Mouse (Mus musculus) myocyte (in vitro differentiated cells): ENCODE data around the gene A2ml1. TPM values are rescaled to one million over a fixed set of nuclear protein-coding genes. Genes with fewer than 3 reads are reported as not detected.

Source experiments
- H3K27me3 ChIP-seq: one replicate; pipeline ENCODE4 v1.6.1; 2011; ENCODE audit not compliant: control insufficient read depth, insufficient read depth, insufficient read length
- H3K36me3 ChIP-seq: one replicate; pipeline ENCODE4 v1.6.1; 2011; ENCODE audit not compliant: control insufficient read depth, insufficient read depth
- H3K4me2 ChIP-seq: one replicate; pipeline ENCODE4 v1.6.1; 2011; ENCODE audit warnings: low read depth, control low read depth
- H3K4me3 ChIP-seq: one replicate; pipeline ENCODE4 v1.5.1; 2011; ENCODE audit warnings: mild to moderate bottlenecking, control low read depth, moderate library complexity
- H3K79me2 ChIP-seq: one replicate; pipeline ENCODE4 v1.6.1; 2011; ENCODE audit not compliant: control insufficient read depth, insufficient read depth
- H3ac ChIP-seq: one replicate; pipeline ENCODE4 v1.6.1; 2011; ENCODE audit not compliant: control insufficient read depth, insufficient read length
- CEBPB ChIP-seq: IDR thresholded peaks from 2 replicates; pipeline ENCODE4 v1.6.1; 2011; ENCODE audit warnings: mild to moderate bottlenecking, moderate library complexity; ENCODE audit not compliant: poor library complexity, insufficient read depth, severe bottlenecking
- E2F4 ChIP-seq: IDR thresholded peaks from one replicate; pipeline ENCODE4 v1.6.1; 2011; ENCODE audit warnings: mild to moderate bottlenecking, control low read depth, moderate library complexity; ENCODE audit not compliant: insufficient read depth
- MAX ChIP-seq: IDR thresholded peaks from one replicate; pipeline ENCODE4 v1.6.1; 2011; ENCODE audit warnings: low read depth, mild to moderate bottlenecking, control low read depth
- MYOD1 ChIP-seq, 3 experiments: IDR thresholded peaks; one replicate each; pipeline ENCODE4 v1.6.1; 2011; ENCODE audit warnings: control low read depth in 2 of 3, low read depth in 2 of 3, mild to moderate bottlenecking in 2 of 3, moderate library complexity in 1 of 3; ENCODE audit not compliant: insufficient read length in 2 of 3, control insufficient read depth in 1 of 3
- MYOG ChIP-seq, 3 experiments: IDR thresholded peaks; one replicate each; pipeline ENCODE4 v1.6.1; 2011; ENCODE audit warnings: control low read depth in 2 of 3, low read depth in 2 of 3, mild to moderate bottlenecking in 2 of 3; ENCODE audit not compliant: insufficient read length in 2 of 3, control insufficient read depth in 1 of 3, insufficient read depth in 1 of 3
- POLR2A ChIP-seq: IDR thresholded peaks from one replicate; pipeline ENCODE4 v1.6.1; 2011; ENCODE audit warnings: low read depth, mild to moderate bottlenecking, control low read depth, moderate library complexity; ENCODE audit not compliant: insufficient read length
- POLR2AphosphoS2 ChIP-seq: IDR thresholded peaks from one replicate; pipeline ENCODE4 v1.6.1; 2011; ENCODE audit warnings: low read depth, control low read depth; ENCODE audit not compliant: insufficient read length
- REST ChIP-seq: IDR thresholded peaks from one replicate; pipeline ENCODE4 v1.6.1; 2011; ENCODE audit warnings: mild to moderate bottlenecking, control low read depth, moderate library complexity; ENCODE audit not compliant: insufficient read depth, insufficient read length
- SRF ChIP-seq: IDR thresholded peaks from one replicate; pipeline ENCODE4 v1.6.1; 2011; ENCODE audit warnings: low read depth; ENCODE audit not compliant: control insufficient read depth, insufficient read length
- TCF12 ChIP-seq: IDR thresholded peaks from one replicate; pipeline ENCODE4 v1.6.1; 2011; ENCODE audit warnings: mild to moderate bottlenecking, control low read depth; ENCODE audit not compliant: poor library complexity, insufficient read depth, severe bottlenecking
- TCF3 ChIP-seq: IDR thresholded peaks from one replicate; pipeline ENCODE4 v1.6.1; 2011; ENCODE audit warnings: low read depth, control low read depth; ENCODE audit not compliant: insufficient read length
- USF1 ChIP-seq: IDR thresholded peaks from one replicate; pipeline ENCODE4 v1.6.1; 2011; ENCODE audit warnings: low read depth, mild to moderate bottlenecking, control low read depth, moderate library complexity
- polyA plus RNA-seq: library from polyadenylated mRNA; unstranded; fragments of >200 nt; fragmentation: generic; extraction: Trizol; gene quantifications from one replicate; pipeline ENCODE4 v1.2.1, GENCODE M21; 2012; ENCODE audit warnings: missing spikeins

The A2ml1 gene
- polyA plus RNA-seq, 1 experiment = not detected

DNA sequence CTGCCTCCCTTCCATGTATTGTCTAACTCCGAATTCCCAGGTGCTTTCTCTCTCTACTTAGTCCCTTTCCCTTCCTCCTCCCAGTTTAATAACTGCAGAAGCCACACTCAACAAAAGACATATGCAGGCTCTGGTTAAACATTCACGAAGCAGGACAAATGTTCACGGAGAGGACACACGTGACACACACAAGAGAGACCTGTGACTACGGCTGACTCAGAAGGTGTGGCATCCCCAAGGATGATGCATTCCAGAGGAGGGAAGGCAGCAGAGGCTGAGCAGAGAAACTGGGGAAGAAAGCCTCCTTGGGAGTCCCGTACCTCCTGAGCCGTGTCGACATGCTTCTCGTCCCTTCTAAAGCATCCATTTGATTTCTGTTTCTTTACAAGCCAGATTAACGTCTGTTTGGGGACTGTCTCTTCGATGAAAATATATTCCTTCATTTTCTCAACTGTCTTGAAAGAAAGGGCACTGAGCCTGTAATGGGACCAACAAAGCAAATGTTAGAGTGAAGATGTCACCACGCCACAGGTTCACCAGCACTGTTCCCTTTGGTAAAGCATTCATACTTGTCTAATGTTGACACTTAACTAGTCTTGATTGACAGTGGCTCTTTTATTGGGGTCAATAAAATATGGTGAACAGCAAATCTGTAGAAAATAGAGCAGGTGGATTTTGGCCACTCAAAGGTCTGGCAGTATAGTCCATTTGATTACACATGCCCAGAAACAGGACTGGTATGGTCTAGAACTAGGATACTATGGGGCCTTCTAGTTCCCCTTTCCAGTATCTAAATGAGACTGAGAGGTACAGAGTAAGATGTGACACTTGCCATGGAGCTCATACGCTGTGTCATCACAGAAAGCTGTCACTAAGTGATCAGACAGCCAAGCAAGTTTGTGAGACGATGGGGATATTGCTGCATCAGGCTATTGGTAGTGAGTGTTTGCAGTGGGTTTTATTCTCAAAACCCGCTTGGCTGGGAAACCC lies 31.6 kb downstream of the A2ml1 start:
- Histone ChIP-seq H3K4me3 (no peak overlapping the region), H3ac (no peak overlapping the region), H3K4me2 (no peak overlapping the region), H3K27me3 (no peaks in the 10 kb centered on the region), H3K36me3 (no peaks in the 10 kb centered on the region), H3K79me2 (no peaks in the 10 kb centered on the region)
- TF ChIP-seq SRF = no peak
- TF ChIP-seq TCF3 = no peak
- no peak for TF ChIP-seq POLR2A
- no peak for TF ChIP-seq REST
- no peak for TF ChIP-seq USF1
- TF ChIP-seq E2F4 = no peak
- TF ChIP-seq MAX = no peak
- TF ChIP-seq MYOD1 (IDR thresholded peaks at IDR 0.05; ENCODE audit: control insufficient read depth in 1 of 3, insufficient read length in 2 of 3, low read depth in 2 of 3) = no peak

GRCm38 (mm10) chr6:128548532-128548931 lies 32.9 kb downstream of the A2ml1 start:
- H3K79me2 ChIP-seq = no peaks in the 10 kb centered on the region
- no peak overlapping the region for H3K4me3 ChIP-seq
- no peak overlapping the region for H3K4me2 ChIP-seq
- no peaks in the 10 kb centered on the region for H3K36me3 ChIP-seq
- H3K27me3 ChIP-seq = no peaks in the 10 kb centered on the region
- no peak overlapping the region for H3ac ChIP-seq
- TF ChIP-seq SRF (no peak), REST (no peak), MYOD1 (IDR thresholded peaks at IDR 0.05; ENCODE audit: control insufficient read depth in 1 of 3, insufficient read length in 2 of 3, low read depth in 2 of 3) (no peak), TCF3 (no peak), USF1 (no peak), TCF12 (no peak), CEBPB (no peak), POLR2A (no peak), POLR2AphosphoS2 (no peak), MYOG (IDR thresholded peaks at IDR 0.05; ENCODE audit: control insufficient read depth in 1 of 3, insufficient read depth in 1 of 3, insufficient read length in 2 of 3, low read depth in 2 of 3) (no peak), E2F4 (no peak), MAX (no peak)

DNA sequence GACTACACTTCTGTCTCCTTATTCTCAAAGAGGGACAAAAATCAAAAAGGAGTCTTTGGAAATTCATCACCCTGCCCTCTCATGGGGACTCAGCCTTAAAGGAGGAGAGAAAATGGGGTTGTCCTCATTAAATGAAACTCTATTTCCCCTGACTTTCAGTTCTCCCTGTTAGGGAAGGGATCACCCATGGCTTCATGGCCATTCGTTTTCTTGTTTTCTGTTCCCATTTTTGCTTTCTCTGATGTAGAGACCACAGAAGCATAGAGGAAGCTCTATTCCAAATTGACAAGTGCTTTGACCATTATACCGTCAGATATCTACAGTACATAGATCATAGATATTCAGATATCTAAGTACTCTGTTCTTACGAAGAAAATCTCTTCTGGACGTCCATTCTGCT lies 36.0 kb downstream of the A2ml1 start:
- Histone ChIP-seq H3K4me3 (no peak overlapping the region), H3ac (no peak overlapping the region)
- TF ChIP-seq MYOG (IDR thresholded peaks at IDR 0.05; ENCODE audit: control insufficient read depth in 1 of 3, insufficient read depth in 1 of 3, insufficient read length in 2 of 3, low read depth in 2 of 3) = no peak
- no peak for TF ChIP-seq E2F4
- no peak for TF ChIP-seq MYOD1 (IDR thresholded peaks at IDR 0.05; ENCODE audit: control insufficient read depth in 1 of 3, insufficient read length in 2 of 3, low read depth in 2 of 3)
- no peak for TF ChIP-seq SRF
- no peak for TF ChIP-seq MAX
- no peak for TF ChIP-seq REST
- TF ChIP-seq USF1 = no peak
- TF ChIP-seq TCF3 = no peak
- no peak for TF ChIP-seq POLR2AphosphoS2
- TF ChIP-seq CEBPB = no peak
- no peak for TF ChIP-seq POLR2A
- TF ChIP-seq TCF12 = no peak

GRCm38 (mm10) chr6:128543226-128543625 lies 38.2 kb downstream of the A2ml1 start:
- H3ac ChIP-seq = no peak overlapping the region
- TF ChIP-seq POLR2AphosphoS2 (no peak), POLR2A (no peak), MAX (no peak), MYOG (IDR thresholded peaks at IDR 0.05; ENCODE audit: control insufficient read depth in 1 of 3, insufficient read depth in 1 of 3, insufficient read length in 2 of 3, low read depth in 2 of 3) (no peak), TCF12 (no peak), MYOD1 (IDR thresholded peaks at IDR 0.05; ENCODE audit: control insufficient read depth in 1 of 3, insufficient read length in 2 of 3, low read depth in 2 of 3) (no peak), E2F4 (no peak), TCF3 (no peak)
- H3K4me2 ChIP-seq = no peak overlapping the region
- H3K4me3 ChIP-seq = no peak overlapping the region
- no peaks in the 10 kb centered on the region for H3K79me2 ChIP-seq
- no peaks in the 10 kb centered on the region for H3K27me3 ChIP-seq
- no peaks in the 10 kb centered on the region for H3K36me3 ChIP-seq

More for the DNA sequence above, 36.0 kb downstream of the A2ml1 start:
- H3K27me3 ChIP-seq = no peaks in the 10 kb centered on the region
- H3K4me2 ChIP-seq = no peak overlapping the region
- H3K79me2 ChIP-seq = no peaks in the 10 kb centered on the region
- no peaks in the 10 kb centered on the region for H3K36me3 ChIP-seq
